Mouse (Mus musculus) lung, postnatal 14 days (tissue): ENCODE measurements around the gene Zfp60.

Experiments used
- DNase-seq: peaks from one replicate; pipeline ENCODE4 v3.0.0; 2021

Gene Zfp60

GRCm38 (mm10) chr7:27794566-27794965, 63.4 kb downstream of the Zfp60 start:
- no peak for DNase-seq

GRCm38 (mm10) chr7:27797906-27798811, 67.0 kb downstream of the Zfp60 start:
- no peak for DNase-seq

- no peak for DNase-seq
Measured at GRCm38 (mm10) chr7:27801137-27801536, 69.9 kb downstream of the Zfp60 start.

GRCm38 (mm10) chr7:27802986-27803385, 71.8 kb downstream of the Zfp60 start:
- no peak for DNase-seq
